Mouse (Mus musculus): Measurements from ENCODE around the gene C730034F03Rik. TPM values are rescaled to one million over a fixed set of nuclear protein-coding genes. Genes with fewer than 3 reads are reported as not detected.

Gene C730034F03Rik
- polyA plus RNA-seq, 1 experiment from 2014 or later, result 2.2 TPM

DNA sequence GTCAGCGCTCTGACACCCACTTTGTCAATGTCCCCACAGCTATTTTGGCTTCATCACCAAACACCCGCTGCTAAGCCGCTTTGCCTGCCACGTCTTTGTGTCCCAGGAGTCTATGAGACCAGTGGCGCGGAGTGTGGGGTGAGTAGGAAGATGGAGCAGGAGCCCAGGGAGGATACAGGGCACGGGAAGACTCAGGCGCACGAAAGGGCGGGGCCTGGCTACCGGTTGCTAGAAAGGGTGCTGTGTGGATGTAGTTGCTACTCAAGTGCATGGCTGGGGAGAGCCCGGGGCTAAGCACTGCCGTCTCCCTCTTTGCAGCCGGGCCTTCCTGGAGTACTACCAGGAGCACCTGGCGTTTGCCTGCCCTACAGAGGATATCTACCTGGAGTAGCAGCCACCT is 31.9 kb downstream of the C730034F03Rik start:
- no peaks in the 10 kb centered on the region for H3K9me3 ChIP-seq (ENCODE audit: control insufficient read depth, low read length)
- DNase-seq (ENCODE audit: low spot score) (no peak), ATAC-seq (replicated peaks; ENCODE audit: low FRiP score, low TSS enrichment, low read depth) (no peak)
- no peak overlapping the region for H3K4me2 ChIP-seq (ENCODE audit: low read length)
- 0 out of 2 replicates have a peak, but pooled peaks cover 2% of the 10 kb centered on the region for H3K27me3 ChIP-seq (replicated peaks; ENCODE audit: control insufficient read depth, insufficient read depth, low read length)
- H3K9ac ChIP-seq (ENCODE audit: low read length), result no peak overlapping the region
- no peak overlapping the region for H3K27ac ChIP-seq (ENCODE audit: low read depth)
- H3K4me3 ChIP-seq (ENCODE audit: low read depth, low read length), result no peak overlapping the region
- WGBS, result 73% methylated on average over 15 of the region's 15 CpGs
- H3K36me3 ChIP-seq (ENCODE audit: control insufficient read depth, insufficient read depth, low read length), result no peaks in the 10 kb centered on the region
- no peaks in the 10 kb centered on the region for H3K4me1 ChIP-seq (replicated peaks; ENCODE audit: control insufficient read depth, insufficient read depth, low read length)

GRCm38 (mm10) chr15:89462176-89462575 is 32.8 kb downstream of the C730034F03Rik start:
- H3K36me3 ChIP-seq (ENCODE audit: control insufficient read depth, insufficient read depth, low read length), result no peaks in the 10 kb centered on the region
- 0 out of 2 replicates have a peak, but pooled peaks cover 2% of the 10 kb centered on the region for H3K27me3 ChIP-seq (replicated peaks; ENCODE audit: control insufficient read depth, insufficient read depth, low read length)
- no peak overlapping the region for H3K4me2 ChIP-seq (ENCODE audit: low read length)
- no peaks in the 10 kb centered on the region for H3K9me3 ChIP-seq (ENCODE audit: control insufficient read depth, low read length)
- H3K4me1 ChIP-seq (replicated peaks; ENCODE audit: control insufficient read depth, insufficient read depth, low read length), result no peaks in the 10 kb centered on the region
- whole genome bisulfite sequencing, result 73% methylated on average over 7 of the region's 7 CpGs
- no peak overlapping the region for H3K27ac ChIP-seq (ENCODE audit: low read depth)
- no peak for ATAC-seq (replicated peaks; ENCODE audit: low FRiP score, low TSS enrichment, low read depth)
- DNase-seq (ENCODE audit: low spot score), result no peak
- H3K9ac ChIP-seq (ENCODE audit: low read length), result no peak overlapping the region
- H3K4me3 ChIP-seq (ENCODE audit: low read depth, low read length), result no peak overlapping the region

- Histone ChIP-seq H3K9me3 (ENCODE audit: control insufficient read depth, low read length) (no peaks in the 10 kb centered on the region), H3K4me1 (replicated peaks; ENCODE audit: control insufficient read depth, insufficient read depth, low read length) (no peaks in the 10 kb centered on the region), H3K27me3 (replicated peaks; ENCODE audit: control insufficient read depth, insufficient read depth, low read length) (0 out of 2 replicates have a peak, but pooled peaks cover 2% of the 10 kb centered on the region), H3K4me2 (ENCODE audit: low read length) (no peak overlapping the region), H3K27ac (ENCODE audit: low read depth) (no peak overlapping the region), H3K36me3 (ENCODE audit: control insufficient read depth, insufficient read depth, low read length) (no peaks in the 10 kb centered on the region), H3K9ac (ENCODE audit: low read length) (no peak overlapping the region), H3K4me3 (ENCODE audit: low read depth, low read length) (no peak overlapping the region)
- WGBS, result 60% methylated on average over 5 of the region's 5 CpGs
- no peak for DNase-seq (ENCODE audit: low spot score)
- no peak for ATAC-seq (replicated peaks; ENCODE audit: low FRiP score, low TSS enrichment, low read depth)
These were observed 34.2 kb downstream of the C730034F03Rik start for GRCm38 (mm10) chr15:89463334-89464235.

GRCm38 (mm10) chr15:89465052-89465451 is 35.7 kb downstream of the C730034F03Rik start:
- 24% methylated on average over 1 of the region's 1 CpGs for WGBS
- DNase-seq (ENCODE audit: low spot score), result no peak
- H3K27ac ChIP-seq (ENCODE audit: low read depth), result no peak overlapping the region

DNA sequence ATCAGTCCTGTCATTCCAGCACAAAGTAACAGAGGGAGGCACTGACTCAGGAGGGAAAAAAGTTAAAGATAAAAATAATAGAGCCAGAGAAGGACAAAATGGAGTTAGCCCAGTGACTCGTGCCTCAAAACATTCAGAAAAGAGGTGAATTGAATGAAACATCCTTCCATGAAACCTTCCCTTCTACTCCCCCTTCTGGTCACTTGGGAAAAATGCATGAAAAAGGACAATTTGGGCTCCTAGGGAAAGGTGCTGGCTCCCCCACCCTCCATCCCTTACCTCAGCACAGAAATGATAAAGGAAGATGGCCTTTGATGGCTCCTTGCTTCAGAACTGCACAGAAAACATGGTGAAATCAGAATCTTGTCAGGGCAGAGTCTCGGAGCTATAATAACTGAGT is 39.2 kb downstream of the C730034F03Rik start:
- H3K4me1 ChIP-seq (replicated peaks; ENCODE audit: control insufficient read depth, insufficient read depth, low read length), result no peaks in the 10 kb centered on the region
- H3K9me3 ChIP-seq (ENCODE audit: control insufficient read depth, low read length), result no peaks in the 10 kb centered on the region
- ATAC-seq (replicated peaks; ENCODE audit: low FRiP score, low TSS enrichment, low read depth) (no peak), DNase-seq (ENCODE audit: low spot score) (no peak)
- H3K27ac ChIP-seq (ENCODE audit: low read depth), result no peak overlapping the region
- H3K4me2 ChIP-seq (ENCODE audit: low read length), result no peak overlapping the region
- H3K36me3 ChIP-seq (ENCODE audit: control insufficient read depth, insufficient read depth, low read length), result no peaks in the 10 kb centered on the region
- WGBS, result 28% methylated on average over 2 of the region's 2 CpGs
- no peak overlapping the region for H3K9ac ChIP-seq (ENCODE audit: low read length)
- no peaks in the 10 kb centered on the region for H3K27me3 ChIP-seq (replicated peaks; ENCODE audit: control insufficient read depth, insufficient read depth, low read length)
- H3K4me3 ChIP-seq (ENCODE audit: low read depth, low read length), result no peak overlapping the region

More at GRCm38 (mm10) chr15:89465052-89465451, 35.7 kb downstream of the C730034F03Rik start:
- Histone ChIP-seq H3K9ac (ENCODE audit: low read length) (no peak overlapping the region), H3K9me3 (ENCODE audit: control insufficient read depth, low read length) (no peaks in the 10 kb centered on the region), H3K4me3 (ENCODE audit: low read depth, low read length) (no peak overlapping the region), H3K36me3 (ENCODE audit: control insufficient read depth, insufficient read depth, low read length) (no peaks in the 10 kb centered on the region), H3K4me2 (ENCODE audit: low read length) (no peak overlapping the region), H3K27me3 (replicated peaks; ENCODE audit: control insufficient read depth, insufficient read depth, low read length) (0 out of 2 replicates have a peak, but pooled peaks cover 2% of the 10 kb centered on the region), H3K4me1 (replicated peaks; ENCODE audit: control insufficient read depth, insufficient read depth, low read length) (no peaks in the 10 kb centered on the region)
- ATAC-seq (replicated peaks; ENCODE audit: low FRiP score, low TSS enrichment, low read depth), result no peak

DNA sequence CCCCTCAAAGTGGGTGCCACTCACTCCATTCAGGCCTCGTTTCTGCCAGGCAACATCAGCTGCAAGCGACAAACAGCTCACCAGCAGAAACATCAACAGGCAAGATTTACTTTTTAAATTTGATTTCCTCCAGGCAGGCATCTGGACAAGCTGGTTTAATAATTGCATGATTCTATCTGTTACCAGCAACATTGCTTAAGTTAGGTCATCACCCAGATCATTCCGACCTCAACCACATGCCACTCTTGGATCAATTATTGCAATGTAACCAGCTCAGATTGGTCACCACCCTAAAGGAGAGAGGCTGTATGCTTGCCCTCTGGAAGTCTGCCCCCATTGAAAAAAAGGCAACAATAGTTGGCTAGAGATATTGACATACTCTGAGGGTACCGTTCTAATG is 42.1 kb downstream of the C730034F03Rik start:
- DNase-seq (ENCODE audit: low spot score), result no peak
- Histone ChIP-seq H3K36me3 (ENCODE audit: control insufficient read depth, insufficient read depth, low read length) (no peaks in the 10 kb centered on the region), H3K9me3 (ENCODE audit: control insufficient read depth, low read length) (no peaks in the 10 kb centered on the region), H3K4me2 (ENCODE audit: low read length) (no peak overlapping the region), H3K4me1 (replicated peaks; ENCODE audit: control insufficient read depth, insufficient read depth, low read length) (0 out of 2 replicates have a peak, but pooled peaks cover 4% of the 10 kb centered on the region), H3K27ac (ENCODE audit: low read depth) (no peak overlapping the region), H3K4me3 (ENCODE audit: low read depth, low read length) (no peak overlapping the region), H3K27me3 (replicated peaks; ENCODE audit: control insufficient read depth, insufficient read depth, low read length) (no peaks in the 10 kb centered on the region), H3K9ac (ENCODE audit: low read length) (no peak overlapping the region)
- WGBS, result 77% methylated on average over 4 of the region's 4 CpGs
- ATAC-seq (replicated peaks; ENCODE audit: low FRiP score, low TSS enrichment, low read depth), result no peak

GRCm38 (mm10) chr15:89473370-89473769 is 44.0 kb downstream of the C730034F03Rik start:
- Histone ChIP-seq H3K36me3 (ENCODE audit: control insufficient read depth, insufficient read depth, low read length) (no peaks in the 10 kb centered on the region), H3K9me3 (ENCODE audit: control insufficient read depth, low read length) (no peaks in the 10 kb centered on the region), H3K4me3 (ENCODE audit: low read depth, low read length) (no peak overlapping the region), H3K27ac (ENCODE audit: low read depth) (no peak overlapping the region), H3K4me1 (replicated peaks; ENCODE audit: control insufficient read depth, insufficient read depth, low read length) (0 out of 2 replicates have a peak, but pooled peaks cover 4% of the 10 kb centered on the region), H3K9ac (ENCODE audit: low read length) (no peak overlapping the region), H3K27me3 (replicated peaks; ENCODE audit: control insufficient read depth, insufficient read depth, low read length) (no peaks in the 10 kb centered on the region), H3K4me2 (ENCODE audit: low read length) (no peak overlapping the region)
- ATAC-seq (replicated peaks; ENCODE audit: low FRiP score, low TSS enrichment, low read depth) (no peak), DNase-seq (ENCODE audit: low spot score) (no peak)
- 88% methylated on average over 9 of the region's 9 CpGs for WGBS

DNA sequence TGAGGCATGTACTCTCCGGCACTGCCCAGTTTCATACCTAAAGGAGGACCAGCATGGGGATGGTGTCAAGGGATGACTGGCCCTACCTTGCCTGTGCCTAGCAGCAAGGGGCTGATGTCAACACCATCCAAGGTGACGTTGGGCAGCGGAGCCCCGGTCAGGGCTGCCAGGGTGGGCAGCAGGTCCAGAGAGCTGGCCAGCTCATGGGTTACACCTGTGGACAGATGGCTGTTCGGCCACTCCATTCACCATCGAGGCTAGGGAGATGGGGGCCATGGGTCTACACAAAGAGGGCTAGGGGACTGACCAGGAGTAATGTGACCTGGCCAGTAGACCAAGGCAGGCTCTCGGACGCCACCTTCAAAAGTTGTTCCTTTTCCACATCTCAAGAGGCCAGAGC is 44.5 kb downstream of the C730034F03Rik start:
- no peak for DNase-seq (ENCODE audit: low spot score)
- no peak overlapping the region for H3K4me3 ChIP-seq (ENCODE audit: low read depth, low read length)
- no peaks in the 10 kb centered on the region for H3K27me3 ChIP-seq (replicated peaks; ENCODE audit: control insufficient read depth, insufficient read depth, low read length)
- H3K36me3 ChIP-seq (ENCODE audit: control insufficient read depth, insufficient read depth, low read length), result no peaks in the 10 kb centered on the region
- ATAC-seq (replicated peaks; ENCODE audit: low FRiP score, low TSS enrichment, low read depth), result no peak
- 0 out of 2 replicates have a peak, but pooled peaks cover 4% of the 10 kb centered on the region for H3K4me1 ChIP-seq (replicated peaks; ENCODE audit: control insufficient read depth, insufficient read depth, low read length)
- H3K27ac ChIP-seq (ENCODE audit: low read depth), result no peak overlapping the region
- 96% methylated on average over 8 of the region's 8 CpGs for WGBS
- H3K4me2 ChIP-seq (ENCODE audit: low read length), result no peak overlapping the region
- H3K9me3 ChIP-seq (ENCODE audit: control insufficient read depth, low read length), result no peaks in the 10 kb centered on the region
- no peak overlapping the region for H3K9ac ChIP-seq (ENCODE audit: low read length)

Measured in intestine, embryonic 14.5 days (tissue).